Mouse (Mus musculus): ENCODE data around the gene Sh3kbp1.

GRCm38 (mm10) chrX:159879455-159879854 is 252.4 kb downstream of the Sh3kbp1 start:
- TF ChIP-seq CTCF (IDR thresholded peaks at IDR 0.05; ENCODE audit: extremely low read depth, insufficient read depth, low read length) (no peak), POLR2A (IDR thresholded peaks at IDR 0.05; ENCODE audit: extremely low read depth, insufficient read depth, low read length) (no peak)
